ENCODE assay signal across 14 mouse cellular contexts in the genomic region with DNA sequence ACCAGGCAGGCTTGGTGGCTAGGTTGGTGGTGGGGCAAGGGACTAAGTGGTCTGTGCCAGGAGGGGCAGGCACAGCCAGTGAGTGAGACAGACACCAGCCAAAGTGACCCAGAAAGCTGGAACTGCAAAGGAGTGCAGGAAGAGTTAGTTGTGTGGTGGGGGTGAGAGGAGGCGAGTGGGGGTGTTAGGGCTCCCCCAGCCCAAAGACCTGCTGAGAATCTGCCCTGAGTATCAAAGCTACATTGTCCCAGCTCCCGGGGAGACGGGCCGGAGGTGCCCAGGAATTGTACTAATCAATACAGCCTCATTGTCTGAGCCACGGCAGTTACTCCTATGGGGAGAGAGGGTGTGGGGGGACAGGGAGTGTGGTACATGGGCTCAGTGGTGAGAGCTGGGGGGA. TPM values are rescaled to one million over a fixed set of nuclear protein-coding genes. Genes with fewer than 3 reads are reported as not detected.
DNase-seq lines count a peak whose midpoint lies in the region; ATAC-seq lines count a peak whose summit lies in the region.
"Had no signal": no experiment of that assay in that cellular context is flagged by ENCODE, and none has a peak within 500 bp of the region (broad histone marks: within the 10 kb centered on the region; RNA-seq: fewer than 3 reads in every experiment).

No protein-coding gene starts in this region.

- H3K4me2 ChIP-seq in forebrain, embryonic 12.5 days: peak overlapping the region; percentile 22; the same call in 1 of the 2 replicates
- peak overlapping the region; percentile 26 for H3K4me2 ChIP-seq in hindbrain, embryonic 15.5 days
- no peak overlapping the region for H3K4me2 ChIP-seq in midbrain, embryonic 16.5 days (ENCODE audit: low read length)
- H3K4me2 ChIP-seq: embryonic facial prominence, embryonic 15.5 days; heart, embryonic 15.5 days; limb, embryonic 13.5 days had no signal

- H3K27me3 ChIP-seq in forebrain, embryonic 12.5 days: no peaks in the 10 kb centered on the region; the same call in 1 of the 2 replicates
- H3K27me3 ChIP-seq in hindbrain, embryonic 15.5 days: no peaks in the 10 kb centered on the region
- no peaks in the 10 kb centered on the region for H3K27me3 ChIP-seq in midbrain, embryonic 16.5 days (ENCODE audit: control insufficient read depth, insufficient read depth, low read depth, low read length)
- H3K27me3 ChIP-seq: embryonic facial prominence, embryonic 15.5 days; limb, embryonic 13.5 days had no signal

- ATAC-seq in forebrain, embryonic 12.5 days (ENCODE audit: low FRiP score): no peak
- ATAC-seq in hindbrain, embryonic 15.5 days (ENCODE audit: low FRiP score, low read depth): peak; percentile 80
- peak; percentile 75 for ATAC-seq in midbrain, embryonic 16.5 days

- H3K4me3 ChIP-seq in forebrain, embryonic 12.5 days (replicated peaks): no peak overlapping the region
- H3K4me3 ChIP-seq in hindbrain, embryonic 15.5 days: no peak overlapping the region
- H3K4me3 ChIP-seq in midbrain, embryonic 16.5 days (ENCODE audit: low read depth, low read length): no peak overlapping the region
- H3K4me3 ChIP-seq: embryonic facial prominence, embryonic 15.5 days; heart, embryonic 15.5 days; limb, embryonic 13.5 days had no signal

- WGBS in forebrain, embryonic 12.5 days: 12% methylated on average over 5 of the region's 5 CpGs
- WGBS in hindbrain, embryonic 15.5 days: 19% methylated on average over 5 of the region's 5 CpGs
- WGBS in midbrain, embryonic 16.5 days: 16% methylated on average over 5 of the region's 5 CpGs

- H3K9me3 ChIP-seq in forebrain, embryonic 12.5 days: no peaks in the 10 kb centered on the region
- no peaks in the 10 kb centered on the region for H3K9me3 ChIP-seq in hindbrain, embryonic 15.5 days
- H3K9me3 ChIP-seq in midbrain, embryonic 16.5 days (replicated peaks; ENCODE audit: control insufficient read depth, low read length, poor library complexity, severe bottlenecking): no peaks in the 10 kb centered on the region
- H3K9me3 ChIP-seq: embryonic facial prominence, embryonic 15.5 days; heart, embryonic 15.5 days; limb, embryonic 13.5 days had no signal

- no peak overlapping the region for H3K27ac ChIP-seq in forebrain, embryonic 12.5 days
- H3K27ac ChIP-seq in hindbrain, embryonic 15.5 days (replicated peaks): peak overlapping the region; percentile 69
- H3K27ac ChIP-seq in midbrain, embryonic 16.5 days (ENCODE audit: low read length): 0 out of 2 replicates have a peak overlapping the region, but pooled peaks have one; percentile 47
- H3K27ac ChIP-seq: embryonic facial prominence, embryonic 15.5 days; heart, embryonic 15.5 days; limb, embryonic 13.5 days had no signal

- DNase-seq in cerebellum, adult 9-11 months: peak; percentile 47
- DNase-seq in cerebellum, adult 9-10 months: no peak
- DNase-seq in right cerebral cortex, postnatal 4 days: no peak
- DNase-seq in adrenal gland, adult 2 months: no peak
- no peak for DNase-seq in B cell, adult 2 months
- DNase-seq: right cerebral cortex, adult 18-20 months had no signal

- H3K36me3 ChIP-seq in forebrain, embryonic 12.5 days (replicated peaks): no peaks in the 10 kb centered on the region
- H3K36me3 ChIP-seq in hindbrain, embryonic 15.5 days: no peaks in the 10 kb centered on the region
- no peaks in the 10 kb centered on the region for H3K36me3 ChIP-seq in midbrain, embryonic 16.5 days (ENCODE audit: control insufficient read depth, insufficient read depth, low read length)
- H3K36me3 ChIP-seq: embryonic facial prominence, embryonic 15.5 days; heart, embryonic 15.5 days had no signal

- H3K9ac ChIP-seq in forebrain, embryonic 12.5 days: no peak overlapping the region
- no peak overlapping the region for H3K9ac ChIP-seq in hindbrain, embryonic 15.5 days
- H3K9ac ChIP-seq in midbrain, embryonic 16.5 days (ENCODE audit: low read depth, low read length): peak overlapping the region; percentile 37
- H3K9ac ChIP-seq: embryonic facial prominence, embryonic 15.5 days; heart, embryonic 15.5 days; limb, embryonic 13.5 days had no signal

- peaks cover 25% of the 10 kb centered on the region for H3K4me1 ChIP-seq in forebrain, embryonic 12.5 days
- peaks cover 22% of the 10 kb centered on the region for H3K4me1 ChIP-seq in hindbrain, embryonic 15.5 days (replicated peaks)
- H3K4me1 ChIP-seq in midbrain, embryonic 16.5 days (ENCODE audit: control insufficient read depth, insufficient read depth, low read length): peaks cover 4% of the 10 kb centered on the region; the same call in 1 of the 2 replicates

RNA-seq across cellular contexts. Expression of gene Slc6a9, which starts 15.2 kb away (rescaled TPM):
- 8.5 and 9.9 TPM in 2 replicates for polyA plus RNA-seq in forebrain, embryonic 12.5 days (2016; fragmentation: Nextera tagmentation; extraction: Ambion mirVana)
- polyA plus RNA-seq in hindbrain, embryonic 15.5 days (2015; fragmentation: Nextera tagmentation; extraction: Ambion mirVana): 45.8 and 48.1 TPM in 2 replicates
- polyA plus RNA-seq in midbrain, embryonic 16.5 days (2015; fragmentation: Nextera tagmentation; extraction: Ambion mirVana): 32.2 and 45.9 TPM in 2 replicates
- 10 to 100 TPM in 1 of 2 experiments, 1 to 10 TPM in 1; 9.0 to 14.5 TPM for total RNA-seq in adrenal gland, adult 2 months (2021)
- 29.7 and 39.7 TPM in 2 replicates for polyA plus RNA-seq in adrenal gland, adult 2 months (2012; rRNA removed)
- total RNA-seq: neutrophil, adult 5-6 weeks had no signal

RNA-seq across cellular contexts. Expression of gene Ccdc24, which starts 22.9 kb away (rescaled TPM):
- 1.8 and 2.1 TPM in 2 replicates for polyA plus RNA-seq in forebrain, embryonic 12.5 days (2016; fragmentation: Nextera tagmentation; extraction: Ambion mirVana)
- polyA plus RNA-seq in hindbrain, embryonic 15.5 days (2015; fragmentation: Nextera tagmentation; extraction: Ambion mirVana): 2.5 and 3.3 TPM in 2 replicates
- polyA plus RNA-seq in midbrain, embryonic 16.5 days (2015; fragmentation: Nextera tagmentation; extraction: Ambion mirVana): 2.3 and 2.4 TPM in 2 replicates
- total RNA-seq in adrenal gland, adult 2 months (2021): 1 to 10 TPM in 1 of 2 experiments, under 1 TPM in 1; 0.52 to 1.1 TPM
- 2.4 and 2.5 TPM in 2 replicates for polyA plus RNA-seq in adrenal gland, adult 2 months (2012; rRNA removed)
- total RNA-seq: megakaryocyte progenitor cell, adult 5-6 weeks; neutrophil, adult 5-6 weeks had no signal

RNA-seq across cellular contexts. Expression of gene B4galt2, which starts 33.8 kb away (rescaled TPM):
- polyA plus RNA-seq in forebrain, embryonic 12.5 days (2016; fragmentation: Nextera tagmentation; extraction: Ambion mirVana): 36.4 and 36.9 TPM in 2 replicates
- 56.5 and 69.5 TPM in 2 replicates for polyA plus RNA-seq in hindbrain, embryonic 15.5 days (2015; fragmentation: Nextera tagmentation; extraction: Ambion mirVana)
- 58.8 and 65.5 TPM in 2 replicates for polyA plus RNA-seq in midbrain, embryonic 16.5 days (2015; fragmentation: Nextera tagmentation; extraction: Ambion mirVana)
- total RNA-seq in adrenal gland, adult 2 months (2021): 10 to 100 TPM in 1 of 2 experiments, 1 to 10 TPM in 1; 8.7 to 12.1 TPM
- polyA plus RNA-seq in adrenal gland, adult 2 months (2012; rRNA removed): 63.8 and 65.8 TPM in 2 replicates
- total RNA-seq: neutrophil, adult 5-6 weeks had no signal

RNA-seq across cellular contexts. Expression of gene Atp6v0b, which starts 37.6 kb away (rescaled TPM):
- polyA plus RNA-seq in forebrain, embryonic 12.5 days (2016; fragmentation: Nextera tagmentation; extraction: Ambion mirVana): 233 TPM in 2 replicates
- polyA plus RNA-seq in hindbrain, embryonic 15.5 days (2015; fragmentation: Nextera tagmentation; extraction: Ambion mirVana): 570 and 601 TPM in 2 replicates
- polyA plus RNA-seq in midbrain, embryonic 16.5 days (2015; fragmentation: Nextera tagmentation; extraction: Ambion mirVana): 581 and 673 TPM in 2 replicates
- 100 to 1,000 TPM; 208 to 226 TPM for total RNA-seq in adrenal gland, adult 2 months (2021)
- polyA plus RNA-seq in adrenal gland, adult 2 months (2012; rRNA removed): 597 and 627 TPM in 2 replicates

RNA-seq across cellular contexts. Expression of gene Dph2, which starts 42.3 kb away (rescaled TPM):
- polyA plus RNA-seq in forebrain, embryonic 12.5 days (2016; fragmentation: Nextera tagmentation; extraction: Ambion mirVana): 26.7 and 27.0 TPM in 2 replicates
- 21.8 and 23.6 TPM in 2 replicates for polyA plus RNA-seq in hindbrain, embryonic 15.5 days (2015; fragmentation: Nextera tagmentation; extraction: Ambion mirVana)
- 21.2 and 23.1 TPM in 2 replicates for polyA plus RNA-seq in midbrain, embryonic 16.5 days (2015; fragmentation: Nextera tagmentation; extraction: Ambion mirVana)
- total RNA-seq in adrenal gland, adult 2 months (2021): 1 to 10 TPM; 9.5 to 9.7 TPM
- 16.5 and 18.9 TPM in 2 replicates for polyA plus RNA-seq in adrenal gland, adult 2 months (2012; rRNA removed)
